Mouse (Mus musculus) heart, adult 10 weeks (tissue): ENCODE measurements around the gene Ddx17. TPM values are rescaled to one million over a fixed set of nuclear protein-coding genes. Genes with fewer than 3 reads are reported as not detected.

ENCODE experiments used
- polyA plus RNA-seq: library from polyadenylated mRNA; stranded (reverse); fragments of 350-450 nt; fragmentation: Illumina TruSeq; extraction: RNeasy Lipid Tissue Mini Kit (QIAGEN cat#74804); gene quantifications from one replicate; pipeline ENCODE4 v1.2.3, GENCODE M21; 2014; ENCODE audit warnings: low read depth, low replicate concordance

Ddx17 gene
- 152 TPM for polyA plus RNA-seq

DNA sequence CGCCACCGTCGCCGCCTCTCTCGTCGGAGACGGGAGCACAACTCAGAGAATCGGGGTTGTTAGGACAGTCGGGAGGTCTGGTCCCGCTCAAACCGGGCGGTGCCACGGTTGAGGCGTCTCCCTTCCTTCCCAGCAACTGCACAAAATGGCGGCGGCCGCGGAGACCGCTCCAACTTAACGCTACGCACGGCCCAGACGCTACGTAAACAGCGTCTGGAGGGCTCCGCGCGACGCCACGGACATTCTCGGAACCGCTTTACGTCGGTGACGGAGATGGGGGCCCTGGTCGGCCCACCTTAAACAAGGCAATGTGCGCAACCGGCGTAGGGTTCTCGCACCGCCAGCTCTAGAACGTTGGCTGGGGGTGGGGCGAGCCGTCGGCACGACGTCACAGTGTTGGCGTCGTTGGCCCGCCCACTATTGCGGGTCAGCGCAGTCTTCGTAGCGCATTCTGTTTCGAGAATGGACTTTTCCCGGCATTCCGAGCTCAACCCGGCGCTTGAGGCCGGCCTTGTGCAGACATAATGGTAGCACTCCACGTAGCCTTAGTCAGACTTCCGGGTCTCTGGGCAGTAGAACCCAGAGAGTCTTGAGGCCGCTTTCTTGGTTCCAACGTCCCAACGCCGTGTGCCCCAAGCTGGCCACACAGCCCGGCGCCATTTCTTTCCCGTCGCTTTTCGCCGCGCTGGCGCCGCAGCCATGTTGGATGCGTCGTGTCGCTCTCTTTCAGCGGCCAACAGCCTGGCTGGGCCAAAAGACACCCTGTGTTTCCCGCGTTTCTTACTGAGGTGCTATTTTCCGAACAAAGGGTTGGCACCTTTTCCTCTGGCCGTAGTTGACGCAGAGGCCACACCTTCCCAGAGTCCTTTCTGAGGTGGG, at the start of gene Ddx17:
Gene Ddx17 (minus strand): TSS at position 332 of the 879 bp plus-strand sequence.

DNA sequence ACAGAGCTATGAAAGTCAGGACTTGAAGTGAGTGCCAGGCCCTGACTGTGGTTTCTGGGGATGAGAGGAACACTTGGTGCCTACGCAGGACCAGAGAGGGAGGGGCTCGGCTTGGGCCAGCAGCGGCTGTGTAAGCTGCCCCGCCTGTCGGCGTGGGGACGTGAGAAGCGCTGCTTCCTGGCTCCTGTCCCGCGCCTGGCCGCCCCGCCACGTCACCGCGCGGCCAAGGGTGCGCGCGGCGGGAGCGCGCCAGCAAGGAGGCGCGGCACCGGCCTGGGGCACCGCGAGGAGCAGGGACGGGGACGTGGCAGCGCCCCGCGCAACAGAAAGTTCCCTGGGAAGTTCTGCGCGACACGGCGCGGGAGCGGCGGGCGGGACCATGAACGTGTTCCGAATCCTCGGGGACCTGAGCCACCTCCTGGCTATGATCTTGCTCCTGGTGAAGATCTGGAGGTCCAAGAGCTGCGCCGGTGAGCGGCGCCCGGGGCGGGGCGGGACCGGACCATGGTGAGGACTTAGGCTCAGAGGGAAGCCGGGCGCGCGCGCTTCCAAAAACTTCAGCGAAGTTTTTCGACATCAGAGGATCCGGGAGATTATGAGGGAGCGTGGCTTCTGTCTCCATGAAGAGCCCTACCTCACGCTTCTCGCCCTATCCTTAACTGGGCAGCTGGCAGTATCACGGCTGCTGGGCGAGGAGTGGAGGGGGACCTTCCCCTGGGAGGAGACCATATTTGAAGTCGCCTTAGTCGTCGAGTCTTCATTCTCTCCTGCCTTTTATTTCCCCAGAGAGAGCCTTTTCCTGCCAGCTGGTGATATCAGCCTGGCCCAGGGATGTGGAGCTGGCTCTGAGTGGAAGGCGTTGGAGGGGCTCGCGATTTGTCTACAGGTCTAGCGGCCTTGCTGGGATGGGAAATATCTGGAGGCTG, 30.1 kb downstream of the Ddx17 start, which contains the start of gene Kdelr3:
Gene Kdelr3 (plus strand): TSS at position 241 of the 926 bp plus-strand sequence.

DNA sequence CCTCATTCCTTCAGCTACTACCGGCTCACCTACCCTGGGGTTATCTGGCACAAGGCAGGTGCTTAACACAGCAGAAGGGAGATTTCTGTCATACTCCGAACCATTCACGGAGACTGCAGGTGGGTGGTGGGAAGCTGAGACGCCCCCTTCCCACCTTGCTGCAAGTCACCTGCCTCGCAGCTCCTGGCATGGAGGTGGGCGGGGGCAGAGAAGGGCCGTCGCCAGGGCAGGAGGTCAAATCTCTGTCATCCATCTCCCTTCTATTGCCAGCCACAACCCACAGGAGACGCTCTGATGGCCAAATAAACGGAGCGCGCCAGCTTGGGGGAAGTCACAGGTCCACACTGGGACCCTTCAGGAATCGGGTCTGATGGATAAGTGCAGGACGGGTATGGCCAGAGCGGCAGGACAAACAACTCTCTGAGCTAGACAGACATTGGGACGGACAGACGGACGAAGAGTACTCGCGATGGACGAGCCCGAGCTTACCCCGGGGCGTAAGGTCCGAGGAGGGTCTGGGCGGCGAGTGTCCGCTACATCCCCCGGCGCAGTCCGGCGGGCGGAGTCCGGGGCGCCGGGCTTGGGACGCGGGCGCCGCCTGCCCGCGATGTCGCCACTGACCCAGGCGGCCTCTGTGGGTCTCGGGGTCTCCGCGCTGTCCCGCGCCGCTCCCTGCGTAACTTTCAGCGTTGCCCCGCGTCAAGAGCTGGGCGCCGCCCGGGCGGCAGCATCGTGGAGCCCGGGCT, 41.7 kb downstream of the Ddx17 start, which contains the start of gene Kcnj4:
Gene Kcnj4 (minus strand): TSS at position 535 of the 746 bp plus-strand sequence.

Other genes with a start within 250 kb of the Ddx17 start
- 8.4 TPM for gene Pla2g6, start 218.4 kb downstream of the Ddx17 start, polyA plus RNA-seq
- 7.6 TPM for gene Maff, start 200.1 kb downstream of the Ddx17 start, polyA plus RNA-seq
- 44.9 TPM for gene Tmem184b, start 143.2 kb downstream of the Ddx17 start, polyA plus RNA-seq
- 55.7 TPM for gene Csnk1e, start 91.2 kb downstream of the Ddx17 start, polyA plus RNA-seq
- gene Kcnj4, start 41.5 kb downstream of the Ddx17 start, polyA plus RNA-seq, result 0.26 TPM
- gene Kdelr3, start 30.3 kb downstream of the Ddx17 start, polyA plus RNA-seq, result 13.8 TPM
- not detected for gene Dmc1, start 58.4 kb upstream of the Ddx17 start, polyA plus RNA-seq
- 1.8 TPM for gene Fam227a, start 112.2 kb upstream of the Ddx17 start, polyA plus RNA-seq
- gene Cby1, start 112.5 kb upstream of the Ddx17 start, polyA plus RNA-seq, result 26.7 TPM
- gene Tomm22, start 124.1 kb upstream of the Ddx17 start, polyA plus RNA-seq, result 98.6 TPM
- gene Josd1, start 141.2 kb upstream of the Ddx17 start, polyA plus RNA-seq, result 24.7 TPM
- 24.9 TPM for gene Gtpbp1, start 144.1 kb upstream of the Ddx17 start, polyA plus RNA-seq
- gene Sun2, start 195.8 kb upstream of the Ddx17 start, polyA plus RNA-seq, result 81.0 TPM
- 29.7 TPM for gene Dnal4, start 231.1 kb upstream of the Ddx17 start, polyA plus RNA-seq